Mouse (Mus musculus) heart, embryonic 15.5 days (tissue): ENCODE data around the gene Lrrn1. TPM values are rescaled to one million over a fixed set of nuclear protein-coding genes. Genes with fewer than 3 reads are reported as not detected.

ENCODE experiments used
- ATAC-seq: fragments of 200-750 bp; cut with Nextera tagmentation; replicated peaks from 2 replicates; pipeline ENCODE4 v1.8.0; 2017; ENCODE audit warnings: low read depth, moderate TSS enrichment; ENCODE audit not compliant: insufficient number of reproducible peaks, insufficient read depth, low FRiP score
- H3K27ac ChIP-seq: fragments of 300-500 bp; sonication (generic); 2 replicates; pipeline ENCODE4 v1.5.1; 2015; ENCODE audit warnings: mild to moderate bottlenecking, inconsistent platforms
- H3K27me3 ChIP-seq: fragments of 300-500 bp; sonication (generic); 2 replicates; pipeline ENCODE4 v1.6.1; 2015; ENCODE audit warnings: inconsistent platforms
- H3K36me3 ChIP-seq: fragments of 300-500 bp; sonication (generic); 2 replicates; pipeline ENCODE4 v1.6.1; 2015; ENCODE audit warnings: mild to moderate bottlenecking, inconsistent platforms
- H3K4me1 ChIP-seq: fragments of 300-500 bp; sonication (generic); replicated peaks from 2 replicates; pipeline ENCODE4 v1.6.1; 2015; ENCODE audit warnings: inconsistent platforms
- H3K4me2 ChIP-seq: fragments of 300-500 bp; sonication (generic); 2 replicates; pipeline ENCODE4 v1.6.1; 2015; ENCODE audit warnings: inconsistent platforms, mild to moderate bottlenecking, moderate library complexity
- H3K4me3 ChIP-seq: fragments of 300-500 bp; sonication (generic); 2 replicates; pipeline ENCODE4 v1.5.1; 2015; ENCODE audit warnings: mild to moderate bottlenecking, inconsistent platforms
- H3K9ac ChIP-seq: fragments of 300-500 bp; sonication (generic); 2 replicates; pipeline ENCODE4 v1.6.1; 2015; ENCODE audit warnings: mild to moderate bottlenecking, inconsistent platforms
- H3K9me3 ChIP-seq: fragments of 300-500 bp; sonication (generic); replicated peaks from 2 replicates; pipeline ENCODE4 v1.6.1; 2016; ENCODE audit warnings: inconsistent platforms
- WGBS: fragments of 180-500 bp; shearing (Covaris S2); methylation state at CpG from one replicate; pipeline ENCODE4 v1.1.7; 2015; ENCODE audit warnings: mixed read lengths; 5-methylcytosine and 5-hydroxymethylcytosine counted together
- polyA plus RNA-seq: library from polyadenylated mRNA; unstranded; fragments of >200 nt; fragmentation: Nextera tagmentation; extraction: Ambion mirVana; gene quantifications from 2 replicates; pipeline ENCODE4 v1.2.1, GENCODE M21; 2015

Lrrn1 gene
- polyA plus RNA-seq = 1.2 and 2.6 TPM in 2 replicates

- peak within 1 kb of the TSS; percentile 80 for H3K4me2 ChIP-seq
- H3K4me3 ChIP-seq = peak within 1 kb of the TSS; percentile 53
- no peak within 1 kb of the TSS for H3K27ac ChIP-seq
- no peaks in the 10 kb centered on the region for H3K9me3 ChIP-seq
- no peaks in the 10 kb centered on the region for H3K36me3 ChIP-seq
- peak; percentile 87 for ATAC-seq
- peaks cover 42% of the 10 kb centered on the region for H3K27me3 ChIP-seq
- 0 out of 2 replicates have a peak within 1 kb of the TSS, but pooled peaks have one; percentile 23 for H3K9ac ChIP-seq
- WGBS = 6% methylated on average over 30 of the region's 43 CpGs
- peaks cover 13% of the 10 kb centered on the region for H3K4me1 ChIP-seq
Observed at GRCm38 (mm10) chr6:107528877-107529864, at the start of gene Lrrn1. Lrrn1 (plus strand) TSS chr6:107529768.

- Histone ChIP-seq H3K4me3 (no peak overlapping the region), H3K4me2 (no peak overlapping the region), H3K36me3 (no peaks in the 10 kb centered on the region), H3K9me3 (no peaks in the 10 kb centered on the region), H3K27me3 (no peaks in the 10 kb centered on the region), H3K9ac (no peak overlapping the region), H3K4me1 (no peaks in the 10 kb centered on the region), H3K27ac (no peak overlapping the region)
- WGBS = 14% methylated on average over 1 of the region's 1 CpGs
- ATAC-seq = no peak
Observed at GRCm38 (mm10) chr6:107494491-107494890, 35.1 kb upstream of the Lrrn1 start.

GRCm38 (mm10) chr6:107495830-107496229 lies 33.7 kb upstream of the Lrrn1 start:
- 83% methylated on average over 1 of the region's 1 CpGs for WGBS
- no peak for ATAC-seq
- H3K4me2 ChIP-seq = no peak overlapping the region
- H3K4me1 ChIP-seq = no peaks in the 10 kb centered on the region
- H3K27me3 ChIP-seq = no peaks in the 10 kb centered on the region
- H3K4me3 ChIP-seq = no peak overlapping the region
- no peaks in the 10 kb centered on the region for H3K9me3 ChIP-seq
- no peak overlapping the region for H3K9ac ChIP-seq
- H3K27ac ChIP-seq = no peak overlapping the region
- H3K36me3 ChIP-seq = no peaks in the 10 kb centered on the region

- Histone ChIP-seq H3K9me3 (no peaks in the 10 kb centered on the region), H3K27me3 (no peaks in the 10 kb centered on the region), H3K9ac (no peak overlapping the region), H3K4me2 (no peak overlapping the region), H3K4me1 (no peaks in the 10 kb centered on the region), H3K4me3 (no peak overlapping the region), H3K36me3 (no peaks in the 10 kb centered on the region), H3K27ac (no peak overlapping the region)
- WGBS = 74% methylated on average over 4 of the region's 4 CpGs
- ATAC-seq = no peak
Observed at GRCm38 (mm10) chr6:107513716-107514115, 15.9 kb upstream of the Lrrn1 start.

- no peak for ATAC-seq
- H3K4me1 ChIP-seq = no peaks in the 10 kb centered on the region
- H3K27me3 ChIP-seq = peaks cover under 1% of the 10 kb centered on the region
- no peak overlapping the region for H3K27ac ChIP-seq
- WGBS = 45% methylated on average over 2 of the region's 2 CpGs
- H3K9me3 ChIP-seq = no peaks in the 10 kb centered on the region
- H3K4me3 ChIP-seq = no peak overlapping the region
- no peak overlapping the region for H3K4me2 ChIP-seq
- H3K36me3 ChIP-seq = no peaks in the 10 kb centered on the region
- no peak overlapping the region for H3K9ac ChIP-seq
Observed at GRCm38 (mm10) chr6:107523953-107524352, 5.6 kb upstream of the Lrrn1 start.

- Histone ChIP-seq H3K27ac (no peak overlapping the region), H3K9ac (0 out of 2 replicates have a peak overlapping the region, but pooled peaks have one; percentile 23)
Observed at GRCm38 (mm10) chr6:107529911-107530431, 403 bp downstream of the Lrrn1 start.

GRCm38 (mm10) chr6:107530621-107531285 lies 1.2 kb downstream of the Lrrn1 start:
- H3K4me3 ChIP-seq = peak overlapping the region; percentile 53
- H3K9me3 ChIP-seq = no peaks in the 10 kb centered on the region
- no peak for ATAC-seq
- no peak overlapping the region for H3K27ac ChIP-seq
- H3K27me3 ChIP-seq = peaks cover 42% of the 10 kb centered on the region
- H3K4me2 ChIP-seq = peak overlapping the region; percentile 80
- WGBS = 4% methylated on average over 15 of the region's 15 CpGs
- H3K4me1 ChIP-seq = peaks cover 13% of the 10 kb centered on the region
- H3K36me3 ChIP-seq = no peaks in the 10 kb centered on the region
- no peak overlapping the region for H3K9ac ChIP-seq

More at GRCm38 (mm10) chr6:107529911-107530431, 403 bp downstream of the Lrrn1 start:
- peak overlapping the region; percentile 80 for H3K4me2 ChIP-seq
- H3K4me3 ChIP-seq = peak overlapping the region; percentile 53
- H3K9me3 ChIP-seq = no peaks in the 10 kb centered on the region
- peak; percentile 54 for ATAC-seq
- no peaks in the 10 kb centered on the region for H3K36me3 ChIP-seq
- peaks cover 42% of the 10 kb centered on the region for H3K27me3 ChIP-seq
- peaks cover 13% of the 10 kb centered on the region for H3K4me1 ChIP-seq
- WGBS = under 1% methylated on average over 34 of the region's 34 CpGs

GRCm38 (mm10) chr6:107531526-107532080 lies 2.0 kb downstream of the Lrrn1 start:
- H3K27ac ChIP-seq = no peak overlapping the region
- no peaks in the 10 kb centered on the region for H3K36me3 ChIP-seq
- peaks cover 42% of the 10 kb centered on the region for H3K27me3 ChIP-seq
- peaks cover 13% of the 10 kb centered on the region for H3K4me1 ChIP-seq
- H3K4me3 ChIP-seq = no peak overlapping the region
- WGBS = 62% methylated on average over 8 of the region's 8 CpGs
- H3K9me3 ChIP-seq = no peaks in the 10 kb centered on the region
- H3K9ac ChIP-seq = no peak overlapping the region
- H3K4me2 ChIP-seq = 0 out of 2 replicates have a peak overlapping the region, but pooled peaks have one; percentile 80
- ATAC-seq = no peak

GRCm38 (mm10) chr6:107534533-107534932 lies 5.0 kb downstream of the Lrrn1 start:
- no peak for ATAC-seq
- H3K27me3 ChIP-seq = peaks cover 35% of the 10 kb centered on the region
- no peak overlapping the region for H3K9ac ChIP-seq
- peaks cover 13% of the 10 kb centered on the region for H3K4me1 ChIP-seq
- H3K4me2 ChIP-seq = no peak overlapping the region
- no peaks in the 10 kb centered on the region for H3K36me3 ChIP-seq
- WGBS = 23% methylated on average over 1 of the region's 1 CpGs
- no peaks in the 10 kb centered on the region for H3K9me3 ChIP-seq
- H3K4me3 ChIP-seq = no peak overlapping the region
- H3K27ac ChIP-seq = no peak overlapping the region

- no peak overlapping the region for H3K4me3 ChIP-seq
- peaks cover 14% of the 10 kb centered on the region for H3K27me3 ChIP-seq
- ATAC-seq = no peak
- no peaks in the 10 kb centered on the region for H3K4me1 ChIP-seq
- no peak overlapping the region for H3K27ac ChIP-seq
- no peak overlapping the region for H3K4me2 ChIP-seq
- no peak overlapping the region for H3K9ac ChIP-seq
- H3K9me3 ChIP-seq = no peaks in the 10 kb centered on the region
- no peaks in the 10 kb centered on the region for H3K36me3 ChIP-seq
- 82% methylated on average over 4 of the region's 4 CpGs for WGBS
Observed at GRCm38 (mm10) chr6:107536631-107537030, 7.1 kb downstream of the Lrrn1 start.

- Histone ChIP-seq H3K9ac (no peak overlapping the region), H3K27me3 (no peaks in the 10 kb centered on the region), H3K9me3 (no peaks in the 10 kb centered on the region), H3K36me3 (no peaks in the 10 kb centered on the region), H3K4me1 (no peaks in the 10 kb centered on the region), H3K4me2 (no peak overlapping the region), H3K27ac (no peak overlapping the region), H3K4me3 (no peak overlapping the region)
- WGBS = 77% methylated on average over 11 of the region's 11 CpGs
- no peak for ATAC-seq
Observed at GRCm38 (mm10) chr6:107541222-107541621, 11.7 kb downstream of the Lrrn1 start.
